Mouse (Mus musculus) ZHBTc4 (cell line): Measurements from ENCODE around the gene Smad3.

ENCODE experiments used
- DNase-seq: peaks from one replicate; pipeline ENCODE4 v3.0.0-alpha.2; 2011; ENCODE audit warnings: low read depth, low spot score

Gene Smad3

DNA sequence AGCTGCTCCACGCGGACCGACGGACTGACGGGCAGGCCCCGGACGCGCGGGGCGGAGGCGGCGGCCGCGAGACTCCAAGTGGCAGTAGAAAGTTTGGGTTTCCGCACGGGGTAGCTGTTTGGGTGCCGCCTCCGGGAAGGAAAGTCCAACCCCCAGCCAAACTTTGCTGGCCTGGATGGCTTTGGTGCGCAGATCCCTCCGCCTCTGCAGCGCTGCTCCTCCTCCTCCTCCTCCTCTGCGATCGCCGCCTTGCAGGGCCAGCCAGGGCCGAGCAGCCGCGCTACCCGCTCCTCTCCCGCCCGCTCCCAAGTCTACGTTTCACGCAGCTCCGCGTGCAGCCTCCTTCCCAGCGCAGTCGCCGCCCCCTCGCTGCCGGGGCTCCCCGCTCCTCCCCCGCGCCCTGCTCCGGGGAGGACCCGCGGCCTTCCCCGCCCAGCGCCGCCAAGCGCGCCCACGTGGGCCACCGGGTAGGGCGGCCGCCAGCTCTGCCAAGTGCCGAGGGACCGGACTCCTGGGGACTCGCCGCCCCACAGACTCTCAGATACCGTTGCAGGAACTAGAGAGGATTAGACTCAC lies at the start of gene Smad3:
Gene Smad3 (minus strand): TSS at position 130 of the 576 bp plus-strand sequence.
- DNase-seq, result peak; percentile 86

DNA sequence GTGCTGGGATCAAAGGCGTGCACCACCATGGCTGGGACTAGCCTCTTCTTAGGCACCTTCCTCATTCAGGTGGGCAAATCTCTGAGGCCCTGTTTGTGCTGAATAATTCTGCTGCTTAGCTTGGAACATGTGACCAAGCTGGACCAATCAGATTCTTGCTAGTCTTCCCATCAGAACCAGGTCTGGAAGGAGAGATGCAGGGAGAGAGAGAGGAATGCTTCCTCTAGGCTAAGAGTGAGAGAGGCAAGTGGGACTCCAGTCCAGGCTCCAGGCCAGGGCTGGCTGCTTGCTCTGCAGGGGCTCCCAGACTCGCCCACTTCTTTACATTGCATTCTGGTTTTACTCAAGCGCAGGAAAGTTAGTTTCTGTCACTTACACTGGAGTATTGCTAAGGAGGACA lies 47.1 kb upstream of the Smad3 start:
- DNase-seq, result peak; percentile 69

DNA sequence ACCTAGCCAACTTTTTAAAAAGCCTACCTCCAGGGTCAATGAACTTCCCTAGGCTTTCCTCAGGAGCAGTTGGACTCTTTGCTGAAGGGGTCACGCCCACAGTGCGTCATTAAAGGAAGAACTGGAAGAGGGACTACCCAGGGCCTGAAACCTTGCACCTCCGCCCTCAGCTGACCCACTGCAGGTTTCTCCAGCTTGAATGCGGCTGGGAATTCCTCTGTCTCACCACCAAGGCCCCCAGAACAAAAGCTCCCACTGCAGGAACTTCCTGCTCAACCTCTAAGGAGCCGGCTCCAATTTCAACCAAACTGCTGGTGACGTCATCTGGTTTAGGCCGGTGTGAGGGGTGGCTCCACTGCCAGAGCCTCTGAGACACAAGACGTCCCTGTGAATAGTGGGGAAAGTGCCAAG lies 45.4 kb upstream of the Smad3 start:
- DNase-seq, result peak; percentile 97

DNA sequence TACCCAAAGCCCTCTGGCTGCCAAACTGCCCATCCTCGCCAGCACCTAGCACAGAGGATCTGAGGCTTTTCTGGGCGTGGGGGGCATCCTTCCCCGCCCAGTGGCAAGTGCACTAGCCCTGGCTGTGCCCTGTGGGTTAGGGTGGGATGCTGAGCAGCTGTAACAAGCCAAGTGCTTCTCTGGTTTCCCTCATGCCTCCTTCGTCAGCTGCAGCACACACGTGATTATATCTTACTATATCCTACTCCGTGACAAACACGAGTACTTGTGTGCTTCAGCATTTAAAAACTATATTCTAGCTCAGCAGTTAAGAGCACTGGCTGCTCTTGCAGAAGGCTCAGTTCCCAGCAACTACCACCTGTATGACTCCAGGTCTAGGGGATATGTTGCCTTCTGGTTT lies 44.7 kb upstream of the Smad3 start:
- no peak for DNase-seq

DNA sequence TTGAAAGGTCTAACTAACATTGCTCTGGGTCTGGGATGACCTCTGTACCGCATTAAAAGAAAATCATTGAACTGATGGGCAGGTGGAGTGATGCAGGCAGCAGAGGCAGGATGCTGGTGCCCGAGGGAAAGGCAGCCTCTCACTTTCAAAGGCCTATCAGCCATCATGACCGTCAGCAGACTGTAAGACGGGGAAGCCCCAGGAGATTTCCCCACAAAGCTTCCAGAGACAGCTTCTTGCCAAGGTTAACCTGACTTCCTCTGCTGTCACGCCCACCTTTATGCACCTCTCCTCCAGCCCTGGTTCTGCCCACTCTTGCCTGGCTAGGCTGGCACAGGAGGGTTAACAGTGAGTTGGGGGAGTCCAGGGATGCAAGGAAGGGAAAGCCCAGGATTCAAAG lies 44.3 kb upstream of the Smad3 start:
- DNase-seq, result no peak

DNA sequence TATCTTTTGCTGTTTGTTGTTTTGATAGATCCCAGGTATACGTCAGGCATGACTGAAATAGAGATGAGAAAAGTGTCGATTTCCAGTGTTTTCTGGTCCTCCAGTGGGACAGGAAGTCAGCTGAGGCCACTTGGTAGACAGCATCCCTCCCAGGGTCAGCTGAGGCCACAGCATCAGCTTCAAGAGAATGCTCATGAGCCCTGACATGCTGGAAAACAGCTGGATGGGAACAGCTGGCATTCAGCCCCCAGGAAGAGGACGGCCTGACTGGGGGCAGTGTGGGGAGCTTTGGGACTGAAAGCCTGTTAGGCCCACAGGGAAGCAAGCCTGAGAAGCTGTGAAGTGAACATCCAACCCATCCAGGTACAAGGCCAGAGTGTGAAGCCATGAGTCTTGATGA lies 38.6 kb upstream of the Smad3 start:
- no peak for DNase-seq

DNA sequence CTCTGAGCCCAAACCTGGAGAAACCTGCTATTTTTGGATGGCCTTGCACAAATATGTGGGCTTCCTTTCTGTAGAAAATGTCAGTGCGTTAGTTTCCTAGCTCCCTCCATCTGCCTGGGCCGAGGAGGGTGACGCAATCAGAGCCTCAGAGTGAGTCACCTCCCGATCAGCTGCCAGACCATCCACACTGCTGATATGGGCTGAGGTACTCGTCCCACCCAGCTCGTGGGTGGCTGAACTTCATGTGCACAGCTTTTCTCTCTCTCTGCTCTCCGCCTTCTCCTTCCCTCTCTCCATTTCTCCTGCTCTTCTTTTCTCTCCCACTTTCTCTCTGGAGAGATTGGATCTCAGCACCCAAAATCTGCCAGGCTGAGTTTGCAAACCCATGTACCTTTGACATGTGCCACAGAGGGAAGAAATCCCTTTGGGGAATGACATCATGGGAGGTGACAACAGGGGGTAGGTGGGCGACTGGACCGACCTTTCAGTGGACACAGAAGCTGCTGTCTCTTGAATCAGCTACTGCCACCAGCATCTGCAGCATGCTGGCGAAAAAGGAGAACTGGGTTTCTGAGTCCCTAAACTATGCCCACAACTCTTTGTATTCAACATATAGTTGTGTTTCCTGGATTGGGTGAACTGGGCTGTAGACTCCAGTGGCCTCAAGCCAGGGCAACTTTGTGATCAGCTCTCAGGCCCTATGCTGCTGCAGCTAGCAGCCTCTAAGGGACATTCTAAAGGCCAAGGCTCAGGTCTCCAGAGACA lies 36.1 kb upstream of the Smad3 start:
- DNase-seq, result no peak

DNA sequence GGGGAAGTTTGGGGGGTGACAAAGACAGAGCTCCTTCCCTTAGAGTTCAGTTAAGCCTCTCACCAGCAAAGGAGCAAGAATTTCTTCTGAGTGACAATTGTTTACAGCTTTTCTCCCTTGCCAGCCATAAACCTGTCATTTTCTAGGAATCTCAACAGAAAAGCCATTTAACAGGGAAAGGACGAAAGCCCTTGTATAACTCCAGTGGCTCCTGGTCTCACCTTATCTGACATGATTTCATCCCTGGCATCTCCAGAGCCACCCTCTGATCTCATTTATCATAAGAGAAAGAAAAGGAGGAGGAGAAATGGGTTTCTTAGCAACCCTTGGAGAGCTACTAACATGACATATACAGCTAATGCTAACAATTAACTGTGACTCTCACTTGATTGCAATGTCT lies 33.9 kb upstream of the Smad3 start:
- DNase-seq, result no peak

DNA sequence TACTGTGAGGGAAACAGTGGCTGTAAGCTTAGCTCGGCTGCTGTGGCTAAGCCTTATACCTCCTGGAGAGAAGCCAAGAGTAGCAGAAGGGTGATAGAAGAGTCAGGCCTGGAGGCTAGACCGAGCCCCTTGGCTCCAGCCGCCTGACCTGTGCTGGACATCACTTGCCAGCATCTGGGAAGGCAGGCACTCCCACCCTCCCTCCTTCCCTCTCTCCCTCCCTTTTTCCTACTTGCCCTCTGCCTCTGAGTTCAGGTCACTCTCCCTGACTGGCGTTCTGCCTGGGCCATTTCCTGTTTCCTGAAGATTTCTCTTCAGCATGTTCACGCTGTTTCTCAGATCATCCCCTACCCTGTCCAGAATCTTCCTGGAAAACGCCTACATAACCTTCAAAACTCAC lies 33.5 kb upstream of the Smad3 start:
- no peak for DNase-seq

DNA sequence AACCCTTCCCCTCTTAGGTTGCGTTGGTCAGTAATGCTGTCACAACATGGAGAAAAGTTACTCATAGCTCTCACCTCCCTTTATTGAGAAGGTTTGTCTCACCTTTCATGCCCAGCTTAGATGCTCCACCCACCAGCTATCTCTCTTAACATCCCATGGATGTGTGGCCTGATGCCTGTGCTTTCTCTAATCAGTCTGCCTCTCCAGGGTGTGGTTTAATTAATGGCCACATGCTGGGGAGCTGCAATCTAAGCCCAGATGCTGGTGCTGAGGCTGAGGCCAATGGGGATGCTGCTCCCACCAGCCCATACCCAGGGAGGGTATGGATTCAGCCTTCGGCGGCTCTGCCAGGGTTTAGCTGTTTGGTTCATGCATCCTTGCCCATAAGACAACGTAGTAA lies 32.4 kb upstream of the Smad3 start:
- no peak for DNase-seq

DNA sequence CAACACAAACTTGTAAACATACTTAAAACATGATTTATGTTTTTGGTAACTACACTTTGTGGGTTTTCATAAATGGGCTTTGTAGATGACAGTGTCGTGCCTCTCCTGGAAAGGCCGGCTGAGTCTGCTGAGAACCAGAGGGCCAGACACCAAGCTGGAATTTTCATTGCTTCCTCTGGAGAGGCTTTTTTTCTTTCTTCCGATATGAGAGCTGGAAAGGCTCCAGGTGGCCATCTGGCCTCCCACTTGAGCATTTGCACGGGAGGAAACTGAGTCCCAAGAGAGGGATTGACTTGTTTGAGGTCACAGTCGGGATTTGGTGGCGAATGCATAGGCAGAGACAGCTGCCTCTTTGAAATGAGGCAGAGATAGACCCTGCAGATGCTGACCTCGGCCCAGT lies 31.6 kb upstream of the Smad3 start:
- DNase-seq, result no peak

DNA sequence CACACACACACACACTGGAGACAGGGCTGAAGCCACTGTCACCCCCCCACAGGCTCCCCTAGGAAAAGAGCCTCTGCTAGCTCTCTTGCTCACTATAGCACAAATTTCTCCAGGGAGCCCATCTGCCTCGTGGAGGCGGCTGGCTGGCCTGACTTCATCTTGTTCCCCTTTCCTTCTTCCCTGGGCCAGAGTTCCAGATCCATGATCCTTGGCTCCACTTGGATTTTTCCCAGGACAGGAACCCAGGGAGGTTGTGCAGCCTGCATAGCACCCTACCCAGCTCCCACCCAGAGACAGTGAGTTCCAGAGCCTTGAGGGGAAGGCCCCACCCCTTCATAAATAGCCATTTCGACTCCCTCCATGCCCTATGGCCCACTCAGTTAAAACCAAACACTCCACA lies 29.8 kb upstream of the Smad3 start:
- no peak for DNase-seq

DNA sequence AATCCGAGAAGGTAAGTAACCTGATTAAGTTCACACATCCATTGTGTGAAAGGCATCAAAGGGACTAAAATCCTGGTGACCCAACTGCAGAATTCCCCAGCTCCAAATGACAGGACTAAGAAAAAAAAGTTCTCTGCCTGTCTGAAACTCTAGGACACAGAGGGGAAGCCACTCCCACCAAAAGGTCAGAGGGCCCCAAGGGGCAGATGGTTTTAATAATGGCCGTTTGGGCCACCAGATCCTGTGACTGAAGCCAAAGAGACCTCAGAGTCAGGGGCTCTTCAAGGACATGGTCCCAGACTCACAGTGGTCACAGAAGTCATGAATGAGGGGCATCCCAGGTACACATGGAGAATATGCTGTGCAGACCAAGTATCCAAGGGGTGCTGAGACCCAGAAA lies 29.3 kb upstream of the Smad3 start:
- DNase-seq, result no peak

DNA sequence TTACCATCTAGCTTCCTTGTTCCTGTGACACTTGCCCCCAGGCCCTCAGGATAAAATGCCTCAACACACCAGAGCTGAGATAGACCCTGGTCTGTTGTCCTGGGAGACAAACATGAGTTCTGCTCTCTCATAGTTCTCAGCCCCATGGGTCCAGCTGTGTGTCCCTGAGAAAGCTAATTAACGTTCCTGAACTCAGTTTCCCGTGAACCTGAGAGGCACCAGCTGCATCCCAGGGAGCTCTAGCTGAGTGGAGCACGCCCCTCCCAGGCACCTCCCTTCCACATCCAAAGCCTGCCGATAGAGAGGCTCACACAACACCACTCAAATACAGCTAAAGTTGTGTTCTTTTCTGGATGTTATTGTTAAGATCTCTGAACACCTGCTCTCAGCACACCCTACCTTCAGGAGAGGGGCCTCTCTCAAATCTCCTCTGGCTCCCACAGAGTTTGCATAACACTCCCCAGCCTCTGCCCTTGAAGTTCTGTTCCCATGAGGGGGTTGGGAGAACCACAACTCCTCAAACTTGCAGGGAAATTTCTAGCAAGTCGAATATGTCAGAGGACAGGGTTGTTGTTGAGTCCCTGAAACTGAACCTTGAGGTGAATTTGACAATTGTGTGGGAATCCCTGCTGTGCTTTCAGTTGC lies 28.4 kb upstream of the Smad3 start:
- DNase-seq, result peak; percentile 39

DNA sequence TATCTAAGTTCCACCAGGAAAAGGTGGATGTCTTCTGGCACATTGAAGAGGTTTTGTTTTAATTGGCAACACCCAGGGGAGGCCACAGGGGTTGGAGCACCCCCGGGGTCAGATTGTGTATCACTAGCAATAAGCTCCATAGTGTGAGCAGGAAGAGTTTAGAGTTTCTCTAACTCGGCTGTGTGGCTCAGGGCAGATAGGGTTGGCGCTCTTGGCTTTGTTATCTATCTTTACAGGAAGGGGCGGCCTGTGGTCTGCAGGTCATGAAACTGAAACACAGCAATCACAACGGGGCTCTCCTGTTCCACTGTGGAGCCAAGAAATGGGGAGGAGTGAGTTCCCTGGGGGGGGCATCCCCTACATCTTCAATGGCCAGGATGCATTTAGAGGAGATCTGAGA lies 27.7 kb upstream of the Smad3 start:
- DNase-seq, result no peak

DNA sequence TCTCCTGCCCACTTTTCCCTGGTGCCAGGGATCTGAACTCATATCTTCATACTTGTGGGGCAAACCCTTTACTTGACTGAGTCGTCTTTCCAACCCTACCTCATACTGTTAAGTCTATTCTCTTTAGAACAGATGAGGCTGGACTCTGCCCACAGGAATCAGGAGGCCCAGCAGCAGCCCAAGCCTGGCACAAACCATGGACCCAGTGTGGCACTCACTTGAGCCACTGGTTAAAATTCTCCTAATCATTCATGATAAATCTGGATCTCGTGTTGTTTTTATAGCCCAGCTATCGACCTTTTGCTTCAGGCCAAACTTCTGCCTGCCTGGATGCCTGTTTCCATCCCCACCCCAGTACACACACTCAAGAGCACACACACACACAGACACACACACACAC lies 26.8 kb upstream of the Smad3 start:
- DNase-seq, result no peak

DNA sequence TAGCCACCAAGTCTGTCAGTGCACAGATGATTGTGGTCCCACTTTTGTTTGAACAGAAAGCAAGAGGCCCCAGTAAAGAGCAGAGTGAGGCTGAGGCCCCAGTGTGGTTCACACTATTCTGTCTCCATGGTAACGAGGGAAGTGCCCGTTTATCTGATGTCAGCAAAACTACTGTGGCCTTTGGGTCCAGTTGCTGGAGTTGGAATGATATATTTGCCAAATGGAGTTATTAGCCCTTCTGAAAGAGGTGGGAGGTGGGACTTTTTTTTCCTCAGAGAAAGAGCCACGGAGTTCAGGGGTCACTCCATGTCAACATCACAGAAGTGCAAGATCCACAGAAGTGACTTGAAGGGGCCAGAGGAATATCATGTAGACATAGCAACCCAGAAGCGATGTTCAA lies 24.9 kb upstream of the Smad3 start:
- no peak for DNase-seq

DNA sequence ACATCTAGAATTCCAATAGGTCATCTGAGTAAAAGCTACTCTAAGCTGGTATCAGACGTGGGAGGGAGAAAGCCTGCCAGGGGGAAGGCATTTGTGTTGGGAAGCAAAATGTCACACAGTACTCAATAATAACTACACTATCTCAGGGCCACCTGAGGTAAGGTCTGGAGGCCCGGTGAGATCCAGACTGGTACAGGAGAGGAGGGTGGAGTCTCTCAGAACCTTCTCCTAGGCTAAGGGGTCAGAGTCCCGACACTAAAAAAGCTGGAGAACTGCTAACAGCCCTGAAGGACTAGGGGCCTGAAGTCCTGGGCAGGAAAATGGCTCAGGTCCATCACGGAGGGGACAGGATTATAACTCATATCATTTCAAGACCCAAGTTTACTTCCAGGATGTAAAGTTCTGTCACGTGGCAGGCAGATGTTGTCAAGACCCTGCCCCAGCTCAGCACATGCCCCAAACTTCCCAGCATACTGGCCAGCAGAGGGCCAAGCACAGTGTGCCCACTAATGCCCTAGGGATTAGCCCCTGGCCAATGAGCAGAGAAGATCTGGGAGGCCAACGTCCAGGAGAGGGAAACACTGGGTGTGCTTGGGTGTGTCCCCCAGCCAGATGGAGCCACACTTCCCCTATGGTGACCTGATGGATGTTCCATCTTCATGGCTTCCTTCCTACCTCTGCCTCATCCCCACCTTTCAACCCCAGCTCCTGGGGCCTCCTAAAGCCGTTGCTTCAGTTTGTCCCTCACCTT lies 24.1 kb upstream of the Smad3 start:
- no peak for DNase-seq

DNA sequence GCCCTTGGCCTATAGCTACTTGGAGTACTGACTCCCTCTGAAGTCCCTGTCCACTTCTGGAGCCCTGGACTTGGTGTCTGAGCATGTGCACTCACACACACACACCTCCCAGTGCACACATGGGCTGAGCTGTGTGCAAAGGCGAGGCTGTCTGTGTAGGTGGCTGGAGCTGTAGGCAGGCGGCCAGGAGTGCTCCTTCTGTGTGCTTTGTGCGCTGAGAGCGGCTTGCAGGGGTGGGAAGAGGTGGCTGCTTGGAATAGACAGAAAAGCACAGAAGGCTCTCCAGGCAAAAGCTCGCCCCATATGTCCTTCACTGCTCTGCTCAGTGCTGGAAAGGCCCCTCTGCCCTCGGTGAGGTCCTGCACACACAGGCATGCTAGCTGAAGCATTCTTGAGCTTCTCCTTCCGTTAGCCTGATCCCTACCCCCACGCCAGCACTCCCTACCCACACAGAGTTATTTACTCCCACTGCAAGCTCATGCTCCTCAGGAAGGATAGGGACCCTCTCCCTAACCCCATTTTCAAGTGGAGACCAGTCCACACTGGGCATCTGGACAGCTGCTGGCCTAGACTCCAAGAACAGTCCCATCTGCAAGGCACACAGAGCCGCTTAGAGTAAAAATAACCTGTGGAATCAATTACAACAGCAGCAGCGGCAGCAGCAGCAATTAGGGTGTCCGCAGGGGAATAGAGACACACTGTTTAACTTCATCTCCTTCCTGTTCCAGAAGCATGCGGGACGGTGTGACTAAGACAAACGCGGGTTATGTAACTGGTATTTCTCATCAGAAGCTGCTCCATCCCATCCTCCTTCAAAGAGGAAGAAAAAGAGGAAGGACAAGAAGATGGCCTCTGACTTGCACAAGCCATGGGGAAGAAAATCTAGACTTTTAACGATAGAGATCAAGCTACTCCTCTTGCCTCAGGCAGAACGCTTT lies 22.4 kb upstream of the Smad3 start:
- DNase-seq, result no peak

DNA sequence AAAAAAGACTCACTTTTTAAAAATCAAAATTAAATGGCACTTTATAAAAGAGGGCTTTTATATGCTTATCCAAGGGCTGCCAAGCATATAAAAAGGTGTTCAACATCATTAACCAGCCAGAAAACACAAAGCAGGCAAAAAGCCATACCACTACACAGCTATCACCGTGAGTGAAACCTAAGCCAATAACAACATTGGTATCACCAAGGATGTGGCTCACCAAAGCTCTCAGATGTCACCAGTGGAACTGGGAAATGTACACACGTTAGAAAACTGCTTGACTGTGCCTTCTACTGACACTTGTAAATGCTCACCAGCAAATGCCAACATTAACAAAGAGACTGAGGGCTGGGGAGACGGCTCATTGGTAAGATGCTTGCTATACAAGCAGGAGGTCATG lies 18.9 kb upstream of the Smad3 start:
- DNase-seq, result no peak

DNA sequence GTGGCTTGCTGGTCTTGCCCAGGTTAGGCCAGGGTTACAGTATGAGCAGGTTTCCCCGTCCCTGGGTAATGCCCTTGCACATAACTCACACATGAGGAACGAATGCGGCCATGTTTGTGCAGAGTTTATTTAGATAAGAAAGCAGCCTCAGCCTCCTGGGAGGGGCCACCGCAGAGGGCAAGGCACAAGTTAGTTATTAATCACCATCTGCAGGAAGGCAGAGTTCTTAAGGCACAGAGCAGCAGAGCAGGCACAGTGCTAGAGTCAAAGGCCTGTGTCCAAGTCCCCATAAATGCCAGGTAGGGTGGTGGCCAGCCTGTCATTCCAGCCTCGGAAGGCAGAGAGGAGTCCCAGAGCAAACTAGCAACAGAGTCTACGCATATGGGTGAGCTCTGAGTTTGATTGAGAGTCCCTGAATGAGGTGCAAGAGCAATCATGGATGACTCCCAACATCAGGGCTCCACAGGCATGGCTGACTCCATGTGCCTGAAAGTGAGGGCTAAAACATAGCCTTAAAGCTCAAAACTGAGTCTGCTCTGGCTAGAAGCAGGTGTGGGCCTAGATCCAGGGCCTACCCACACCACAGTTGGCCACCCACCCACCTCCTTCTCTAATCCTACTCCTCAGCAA lies 17.2 kb upstream of the Smad3 start:
- no peak for DNase-seq
